Mouse (Mus musculus) frontal cortex, postnatal 25 days (tissue): ENCODE measurements around the gene Paqr9.

Source experiments
- DNase-seq, 2 experiments: peaks; one replicate each; pipeline ENCODE4 v3.0.0; 2022; ENCODE audit warnings: low spot score in 2 of 2

Paqr9 gene

GRCm38 (mm10) chr9:95544598-95544997 is 14.9 kb upstream of the Paqr9 start:
- DNase-seq = no peak

GRCm38 (mm10) chr9:95546679-95547078 is 12.8 kb upstream of the Paqr9 start:
- no peak for DNase-seq

- no peak for DNase-seq
Measured at GRCm38 (mm10) chr9:95549626-95550411, 9.6 kb upstream of the Paqr9 start.

DNA sequence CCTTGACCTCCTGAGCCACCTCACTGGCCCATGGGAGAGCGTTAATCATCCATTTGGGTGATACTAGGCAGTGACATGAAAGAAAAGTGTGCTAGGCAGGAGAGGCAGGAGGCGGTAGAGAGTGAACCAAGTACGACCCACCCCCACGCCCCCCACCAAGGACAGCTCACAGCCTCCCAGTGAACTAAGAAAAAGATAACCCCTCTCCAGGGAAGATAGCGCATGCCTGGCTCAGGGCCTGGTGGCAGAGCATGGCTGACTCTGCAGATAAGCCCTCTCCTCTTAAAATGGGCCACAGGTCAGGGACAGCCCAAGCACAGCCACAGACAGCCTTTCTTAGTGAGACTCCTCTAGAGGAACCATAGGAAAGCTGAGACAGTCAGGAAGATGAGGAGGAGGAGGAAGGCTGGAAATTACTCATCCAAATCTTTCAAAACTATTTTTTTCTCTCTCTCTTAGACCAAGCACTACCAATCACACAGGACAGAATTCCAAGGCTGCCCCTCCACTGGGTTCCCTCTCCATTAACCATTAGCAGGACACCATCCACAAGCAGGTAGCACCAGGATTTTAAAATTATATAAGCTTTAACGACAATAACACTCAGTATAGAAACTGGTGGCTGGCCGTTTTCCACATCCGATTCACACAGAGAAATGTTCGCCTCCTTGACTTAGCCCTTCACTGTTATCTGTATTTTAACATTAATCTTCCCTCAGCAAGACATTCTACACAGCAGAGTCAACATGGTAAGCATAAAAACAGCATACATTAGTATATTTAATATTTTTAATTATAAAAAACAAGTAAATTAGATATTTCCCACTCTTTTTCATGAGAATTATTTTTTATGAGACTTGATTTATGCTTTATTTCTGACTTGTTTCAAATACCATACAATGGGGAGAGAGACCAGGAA is 8.3 kb upstream of the Paqr9 start:
- no peak for DNase-seq

DNA sequence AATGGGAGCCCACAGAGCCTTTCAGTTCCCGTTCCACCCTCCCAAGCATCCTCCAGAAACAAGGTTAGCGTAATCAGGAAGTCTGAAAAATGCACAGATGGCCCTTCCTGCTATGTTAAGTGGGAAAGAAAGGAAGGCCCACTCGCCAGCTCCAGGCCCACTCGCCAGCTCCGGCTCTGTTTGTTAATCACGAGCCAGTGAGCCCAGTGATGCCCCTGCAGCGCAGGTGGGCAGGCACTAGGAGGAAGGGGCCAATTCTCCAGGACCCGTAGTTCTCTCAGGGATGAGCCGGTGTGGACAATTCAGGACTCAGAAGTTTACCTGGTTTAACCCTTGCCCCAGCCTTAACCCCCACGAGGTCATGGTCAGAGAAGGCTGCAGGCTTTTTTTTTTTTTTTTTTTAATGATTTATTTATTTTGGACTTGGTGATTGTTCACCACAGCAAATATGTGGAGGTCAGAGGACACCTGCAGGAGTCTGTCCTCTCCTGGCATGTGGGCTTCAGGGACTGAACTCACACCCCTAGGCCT is 7.2 kb upstream of the Paqr9 start:
- DNase-seq = peak in 1 of 2 experiments; percentile 14

DNA sequence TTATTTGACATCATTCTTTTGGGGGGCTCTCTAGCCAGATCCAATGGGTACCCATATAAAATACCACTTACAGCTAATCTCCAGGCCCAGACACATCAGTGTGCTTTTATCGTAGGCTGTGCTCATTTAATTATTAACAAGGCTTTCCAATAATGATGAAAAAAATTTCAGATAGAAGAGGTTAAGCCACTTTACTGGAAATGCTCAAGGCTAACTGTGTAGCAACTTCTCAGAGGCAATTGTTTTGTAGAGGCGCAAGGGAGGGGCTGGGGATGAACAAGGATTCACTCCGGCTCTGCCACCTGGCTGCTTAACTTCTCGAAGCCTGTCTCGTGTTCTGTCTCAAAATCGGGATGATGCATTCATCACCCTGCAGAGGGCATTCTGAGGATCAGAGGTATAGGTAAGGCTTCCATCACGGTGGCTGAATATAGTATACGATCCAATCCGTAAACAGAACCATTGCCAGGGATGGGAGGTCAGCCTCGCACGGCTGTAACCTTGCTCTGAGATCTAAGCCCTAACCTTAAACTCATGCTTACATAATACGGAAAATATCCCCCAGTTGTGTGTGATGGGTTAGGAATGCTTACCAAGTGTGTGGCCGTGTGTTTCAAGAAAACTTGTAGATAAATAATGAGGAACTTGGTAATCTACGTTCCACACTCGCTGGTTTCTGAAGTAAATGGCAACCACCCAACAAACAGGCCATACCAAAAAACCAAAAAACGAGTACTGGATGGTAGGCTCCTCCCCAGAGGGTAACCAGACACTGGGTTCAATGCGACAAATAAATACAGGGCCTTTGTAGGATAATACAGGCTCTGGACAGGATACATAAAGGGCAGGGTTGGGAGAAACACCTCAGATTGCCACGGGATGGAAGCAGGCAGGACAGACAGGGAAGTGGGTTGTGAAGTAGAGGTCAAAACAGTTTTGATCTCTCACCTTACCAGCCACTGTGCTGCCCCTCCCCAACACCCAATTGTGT is 4.9 kb upstream of the Paqr9 start:
- DNase-seq = no peak

DNA sequence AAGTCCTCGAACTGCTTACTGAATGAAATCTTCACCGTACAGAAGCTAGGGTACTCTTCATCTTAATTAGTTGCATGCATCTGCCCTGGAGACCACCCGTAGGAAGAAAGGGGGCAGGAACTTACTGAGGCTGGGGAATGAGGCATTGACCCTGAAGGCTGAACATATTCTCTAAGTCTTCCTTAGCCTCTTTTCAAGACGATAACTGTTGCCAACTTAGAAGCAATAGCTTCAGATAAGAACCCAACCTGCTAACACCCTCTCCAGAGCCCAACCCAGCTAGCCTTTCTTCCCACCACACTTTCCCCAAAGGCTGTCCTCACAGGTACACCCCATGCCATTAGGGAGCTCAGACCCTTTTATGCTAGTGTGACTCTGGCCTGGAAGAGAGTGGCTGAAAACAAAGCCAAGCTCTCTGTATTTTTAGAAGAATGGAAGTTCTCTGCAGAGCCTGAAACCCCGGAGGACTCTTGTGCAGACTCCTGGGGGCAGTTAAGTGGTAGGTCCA is 4.2 kb upstream of the Paqr9 start:
- no peak for DNase-seq

DNA sequence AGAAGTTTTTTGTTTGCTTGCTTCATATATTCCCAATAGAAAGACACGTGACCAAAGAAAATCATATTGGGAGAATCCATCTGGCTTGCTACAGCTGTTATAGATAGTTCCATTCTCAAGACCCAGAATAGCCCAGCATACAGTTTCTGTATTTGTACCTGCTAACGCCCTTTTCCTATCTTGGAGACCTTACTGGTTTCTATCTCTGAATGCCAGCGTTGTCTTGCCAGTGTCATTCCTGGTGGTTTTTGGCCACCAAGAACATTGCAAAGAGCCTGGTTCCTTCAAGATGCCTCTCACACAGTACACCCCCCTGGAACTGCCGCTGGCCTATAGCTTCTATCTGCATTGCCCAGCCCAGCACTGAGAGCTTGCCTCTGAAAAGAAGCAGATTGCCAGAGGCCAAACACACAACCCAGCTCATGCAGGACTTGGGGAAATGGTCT is 3.4 kb upstream of the Paqr9 start:
- no peak for DNase-seq

DNA sequence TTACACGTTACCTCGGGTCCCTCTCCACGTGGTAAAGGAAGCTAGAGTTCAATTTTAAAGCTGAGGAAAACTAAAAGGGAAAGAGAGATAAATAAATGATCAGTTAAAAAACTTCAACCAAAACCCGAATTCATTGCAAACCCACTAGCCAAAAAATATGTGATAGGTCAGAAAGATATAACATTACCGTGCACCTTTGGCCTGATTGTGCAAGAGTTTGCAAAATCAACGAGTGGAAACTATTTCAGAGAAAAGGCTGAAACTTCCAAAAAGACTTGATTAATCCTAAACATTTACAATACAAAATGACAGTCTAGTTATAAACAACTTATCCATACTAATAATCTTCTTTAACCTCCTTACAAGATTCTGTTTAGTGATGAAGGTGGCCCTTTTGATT is 1.7 kb upstream of the Paqr9 start:
- no peak for DNase-seq

- no peak for DNase-seq
Measured at GRCm38 (mm10) chr9:95558726-95559058, 765 bp upstream of the Paqr9 start.

DNA sequence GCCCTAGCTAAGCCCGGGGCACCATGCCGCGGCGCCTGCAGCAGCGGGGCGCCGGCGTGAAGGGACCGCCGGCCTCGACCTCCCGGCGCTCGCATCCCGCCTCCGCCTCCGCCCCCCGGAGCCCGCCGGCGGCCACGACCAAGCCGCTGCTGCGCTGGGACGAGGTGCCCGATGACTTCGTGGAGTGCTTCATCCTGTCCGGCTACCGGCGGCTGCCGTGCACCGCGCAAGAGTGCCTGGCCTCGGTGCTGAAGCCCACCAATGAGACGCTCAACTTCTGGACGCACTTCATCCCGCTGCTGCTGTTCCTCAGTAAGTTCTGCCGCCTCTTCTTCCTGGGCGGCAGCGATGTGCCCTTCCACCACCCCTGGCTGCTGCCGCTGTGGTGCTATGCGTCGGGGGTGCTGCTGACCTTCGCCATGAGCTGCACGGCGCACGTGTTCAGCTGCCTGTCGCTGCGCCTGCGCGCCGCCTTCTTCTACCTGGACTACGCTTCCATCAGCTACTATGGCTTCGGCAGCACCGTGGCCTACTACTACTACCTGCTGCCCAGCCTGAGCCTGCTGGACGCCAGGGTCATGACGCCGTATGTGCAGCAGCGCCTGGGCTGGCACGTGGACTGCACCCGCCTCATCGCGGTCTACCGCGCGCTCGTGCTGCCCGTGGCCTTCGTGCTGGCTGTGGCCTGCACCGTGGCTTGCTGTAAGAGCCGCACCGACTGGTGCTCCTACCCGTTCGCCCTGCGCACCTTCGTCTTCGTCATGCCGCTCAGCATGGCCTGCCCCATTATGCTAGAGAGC is 679 bp downstream of the Paqr9 start:
- DNase-seq = peak; percentile 39 to 44

DNA sequence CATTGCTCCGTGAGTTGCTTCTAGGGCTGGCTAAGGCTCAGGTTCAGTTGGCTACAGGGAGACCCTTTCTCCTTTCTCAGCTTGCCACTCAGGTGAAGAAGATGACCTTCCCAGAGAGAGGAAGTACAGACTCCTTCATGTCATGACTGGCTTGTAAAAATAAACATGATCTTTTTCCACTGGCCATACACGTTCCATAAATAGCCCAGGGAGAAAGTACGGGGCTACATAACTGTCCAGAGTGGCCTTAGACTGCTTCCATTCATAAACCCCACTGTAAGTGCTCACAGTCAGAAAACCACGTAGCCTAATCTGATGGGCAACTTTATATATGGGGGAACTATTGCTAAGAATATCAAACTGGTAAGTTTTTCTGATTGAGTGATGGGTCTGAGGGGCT is 4.6 kb downstream of the Paqr9 start:
- DNase-seq = no peak

DNA sequence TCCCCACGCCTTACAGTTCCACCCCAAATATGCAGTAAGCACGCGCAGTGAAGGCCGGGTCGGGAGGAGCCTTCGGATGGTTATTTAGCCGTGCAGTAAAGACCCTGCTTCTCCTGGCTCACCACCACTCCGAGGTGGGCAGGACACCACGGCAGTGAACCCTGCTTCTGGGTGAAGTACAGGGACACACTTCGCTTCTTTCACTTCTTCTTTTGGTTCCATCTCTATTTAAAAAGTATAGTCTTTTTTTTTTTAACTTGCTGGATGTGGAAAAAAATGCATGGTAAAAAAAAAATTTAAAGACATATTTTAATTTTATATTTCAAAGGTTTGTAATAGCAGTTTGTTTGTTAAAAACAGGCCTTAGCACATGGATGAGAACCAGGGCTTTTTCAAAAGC is 6.9 kb downstream of the Paqr9 start:
- no peak for DNase-seq

GRCm38 (mm10) chr9:95566931-95567330 is 7.5 kb downstream of the Paqr9 start:
- DNase-seq = no peak

DNA sequence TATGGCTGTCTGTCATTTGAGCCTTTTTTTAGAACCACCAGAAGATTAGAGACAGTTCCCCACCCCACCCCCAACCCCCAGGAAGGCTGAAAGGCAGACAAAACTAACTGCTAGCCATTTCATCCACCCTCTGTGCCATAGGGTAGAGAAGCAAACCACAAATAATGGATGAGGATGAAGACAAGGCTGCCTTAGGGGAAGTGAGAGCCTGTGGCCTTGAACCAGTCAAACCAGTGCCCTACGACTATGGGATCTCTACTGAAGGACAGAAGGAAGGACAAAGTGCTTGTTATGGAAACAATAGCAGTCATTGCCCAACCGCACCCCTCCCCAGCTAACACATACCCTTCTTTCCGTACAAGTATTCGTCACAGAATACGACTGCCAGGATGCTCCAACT is 9.8 kb downstream of the Paqr9 start:
- DNase-seq = no peak

DNA sequence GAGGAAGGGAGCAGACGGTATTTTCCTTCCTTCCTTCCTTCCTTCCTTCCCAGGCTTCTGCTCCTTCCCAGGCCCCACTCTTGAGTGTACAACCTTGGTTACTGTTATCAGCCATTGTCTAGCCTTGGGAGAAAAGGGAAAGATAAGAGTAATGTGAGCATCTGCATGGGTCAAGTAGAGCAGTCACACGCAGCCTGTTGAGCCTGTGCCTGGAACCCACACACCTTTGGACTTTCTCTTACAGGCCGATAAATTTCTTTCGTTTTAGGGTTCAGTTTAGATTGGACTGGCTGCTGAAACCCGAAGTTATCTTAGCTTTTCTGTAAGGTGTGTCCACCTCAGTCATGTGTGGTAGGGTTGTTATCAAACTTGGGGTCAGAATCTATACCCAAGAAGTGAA is 10.5 kb downstream of the Paqr9 start:
- DNase-seq = no peak

DNA sequence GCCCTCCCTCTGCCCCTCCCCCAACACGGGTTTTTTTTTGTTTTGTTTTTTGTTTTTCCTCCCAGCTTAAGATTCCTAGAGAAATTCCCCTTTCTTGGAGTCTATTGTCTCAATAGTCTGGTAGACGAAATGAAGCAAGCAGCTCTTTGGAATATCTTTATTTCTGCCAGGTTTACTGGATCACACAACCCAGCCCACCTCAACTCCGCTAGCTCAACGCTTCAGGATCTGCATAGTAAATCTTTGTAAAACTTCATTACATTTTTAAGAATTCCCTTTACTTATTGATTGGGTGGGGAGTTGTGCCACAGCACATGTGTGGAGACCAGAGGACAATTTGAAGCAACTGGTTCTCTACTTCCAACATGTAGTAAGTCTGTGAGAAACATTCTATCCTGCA is 11.1 kb downstream of the Paqr9 start:
- DNase-seq = no peak

DNA sequence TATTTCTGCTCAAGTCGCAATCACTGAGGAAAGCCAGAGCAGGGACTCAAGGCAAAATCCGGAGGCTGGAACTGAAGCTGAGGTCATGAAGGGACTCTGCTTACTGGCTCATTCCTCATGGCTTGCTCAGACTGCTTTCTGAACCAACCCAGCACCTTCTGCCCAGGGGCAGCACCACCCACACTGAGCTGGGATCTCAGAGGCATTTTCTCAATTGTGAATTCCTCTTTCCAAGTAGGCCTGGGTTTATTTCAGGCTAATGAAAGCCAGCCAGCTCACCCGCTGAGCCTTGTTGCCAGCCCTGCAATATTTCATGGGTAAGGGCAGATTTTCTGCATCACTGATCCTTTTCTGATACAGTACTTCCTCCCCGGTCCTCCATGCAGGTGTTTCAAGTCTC is 12.0 kb downstream of the Paqr9 start:
- no peak for DNase-seq

- no peak for DNase-seq
Measured at GRCm38 (mm10) chr9:95572558-95572957, 13.1 kb downstream of the Paqr9 start.

GRCm38 (mm10) chr9:95574116-95574515 is 14.7 kb downstream of the Paqr9 start:
- DNase-seq = no peak

DNA sequence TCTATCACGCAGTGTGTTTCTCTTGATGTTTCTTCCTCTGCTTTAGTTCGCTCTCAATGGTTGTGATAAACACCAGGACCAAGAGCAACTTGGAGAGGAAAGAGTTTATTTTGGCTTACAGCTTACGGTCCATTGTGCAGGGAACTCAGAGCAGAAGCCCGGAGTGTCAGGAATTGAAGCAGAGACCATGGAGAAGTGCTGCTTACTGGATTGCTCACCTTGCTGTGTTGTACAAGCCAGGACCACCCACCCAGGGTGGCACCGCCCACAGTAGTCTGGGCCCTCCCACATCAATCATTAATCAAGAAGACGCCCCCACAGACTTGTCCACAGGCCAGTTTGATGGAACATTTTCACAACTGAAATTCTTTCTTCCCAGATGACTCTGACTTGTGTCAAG is 18.0 kb downstream of the Paqr9 start:
- no peak for DNase-seq
